Mouse (Mus musculus) CH12.LX (cell line): ENCODE data around the gene Il17c. TPM values are rescaled to one million over a fixed set of nuclear protein-coding genes. Genes with fewer than 3 reads are reported as not detected.
A peak's percentile ranks its signal among the peaks of the same experiment; 100 is the strongest.

Experiments used
- DNase-seq: peaks from one replicate; pipeline ENCODE4 v3.0.0-alpha.2; 2013; ENCODE audit errors: extremely low read depth
- H3K27ac ChIP-seq: 2 replicates; pipeline ENCODE4 v1.5.1; 2012; ENCODE audit warnings: low read depth, mild to moderate bottlenecking, control low read depth, moderate library complexity; ENCODE audit not compliant: insufficient read depth
- H3K27me3 ChIP-seq: replicated peaks from 2 replicates; pipeline ENCODE3; 2012; ENCODE audit warnings: inconsistent platforms
- H3K36me3 ChIP-seq, 2 experiments: replicated peaks in 1 of 2; 2 replicates each; pipeline versions ENCODE3 to v1.6.1; 2012; ENCODE audit warnings: inconsistent platforms in 1 of 2, low read length in 1 of 2, mild to moderate bottlenecking in 1 of 2, mixed read lengths in 1 of 2, moderate library complexity in 1 of 2; ENCODE audit not compliant: control insufficient read depth in 1 of 2, insufficient read depth in 1 of 2
- H3K4me1 ChIP-seq, 2 experiments: 2 replicates each; pipeline ENCODE4 v1.6.1; 2012; ENCODE audit warnings: inconsistent platforms in 1 of 2, moderate library complexity in 1 of 2; ENCODE audit not compliant: insufficient read depth in 2 of 2, control insufficient read depth in 1 of 2
- H3K4me2 ChIP-seq: 2 replicates; pipeline ENCODE4 v1.6.1; 2012; ENCODE audit warnings: low read depth, mild to moderate bottlenecking, control low read depth; ENCODE audit not compliant: poor library complexity, insufficient read depth, severe bottlenecking
- H3K4me3 ChIP-seq, 3 experiments: fragments of 150-350 bp in 1 of 3; sonication (generic) in 1 of 3; replicated peaks in 1 of 3; 2 replicates each; pipeline versions ENCODE3 to v1.5.1; 2011 to 2012; ENCODE audit warnings: low read depth in 2 of 3, low read length in 2 of 3, mild to moderate bottlenecking in 2 of 3, moderate library complexity in 2 of 3, control low read depth in 1 of 3, improper control_type of control experiment in 1 of 3, inconsistent platforms in 1 of 3, mixed read lengths in 1 of 3; ENCODE audit not compliant: poor library complexity in 1 of 3
- H3K79me2 ChIP-seq: replicated peaks from 2 replicates; pipeline ENCODE4 v1.6.1; 2012; ENCODE audit warnings: mild to moderate bottlenecking, moderate library complexity; ENCODE audit not compliant: control insufficient read depth, poor library complexity, insufficient read depth, severe bottlenecking; ENCODE audit errors: extremely low read depth
- H3K9ac ChIP-seq: 2 replicates; pipeline ENCODE4 v1.6.1; 2012; ENCODE audit warnings: low read depth, mild to moderate bottlenecking, control low read depth, moderate library complexity; ENCODE audit not compliant: insufficient read depth
- H3K9me3 ChIP-seq: replicated peaks from 2 replicates; pipeline ENCODE3; 2012; ENCODE audit warnings: low read length, inconsistent platforms, mixed read lengths
- EP300 ChIP-seq: IDR thresholded peaks from 2 replicates; pipeline ENCODE4 v1.6.1; 2011; ENCODE audit warnings: low read length, improper control_type of control experiment
- ETS1 ChIP-seq: conservative IDR thresholded peaks from 2 replicates; pipeline ENCODE4 v1.6.1; 2012; ENCODE audit warnings: low read depth, mild to moderate bottlenecking, inconsistent platforms, low read length, improper control_type of control experiment, moderate library complexity
- GABPA ChIP-seq: IDR thresholded peaks from 2 replicates; pipeline ENCODE4 v1.6.1; 2012; ENCODE audit warnings: low read depth, low read length, improper control_type of control experiment, inconsistent platforms; ENCODE audit not compliant: insufficient replicate concordance
- HCFC1 ChIP-seq: IDR thresholded peaks from 2 replicates; pipeline ENCODE4 v1.6.1; 2012; ENCODE audit warnings: low read depth, mild to moderate bottlenecking, inconsistent platforms, low read length, improper control_type of control experiment
- IRF4 ChIP-seq: IDR thresholded peaks from 2 replicates; pipeline ENCODE4 v1.6.1; 2014; ENCODE audit warnings: low read depth, mild to moderate bottlenecking, inconsistent platforms, low read length, improper control_type of control experiment
- JUND ChIP-seq: conservative IDR thresholded peaks from 2 replicates; pipeline ENCODE4 v1.6.1; 2011; ENCODE audit warnings: low read depth, low read length, improper control_type of control experiment
- MEF2A ChIP-seq: IDR thresholded peaks from 2 replicates; pipeline ENCODE4 v1.6.1; 2014; ENCODE audit warnings: low read depth, mild to moderate bottlenecking, inconsistent platforms, low read length, improper control_type of control experiment, borderline replicate concordance
- MYC ChIP-seq: IDR thresholded peaks from 2 replicates; pipeline ENCODE4 v1.6.1; 2011; ENCODE audit warnings: low read depth, mild to moderate bottlenecking, improper control_type of control experiment, low read length
- NRF1 ChIP-seq: IDR thresholded peaks from 2 replicates; pipeline ENCODE4 v1.6.1; 2014; ENCODE audit warnings: low read depth, mild to moderate bottlenecking, inconsistent platforms, low read length, improper control_type of control experiment, moderate library complexity
- PAX5 ChIP-seq: IDR thresholded peaks from 2 replicates; pipeline ENCODE4 v1.6.1; 2012; ENCODE audit warnings: low read length, inconsistent platforms, mixed read lengths
- TCF12 ChIP-seq: IDR thresholded peaks from 2 replicates; pipeline ENCODE4 v1.6.1; 2014; ENCODE audit warnings: low read depth, mild to moderate bottlenecking, inconsistent platforms, low read length, improper control_type of control experiment
- UBTF ChIP-seq: IDR thresholded peaks from 2 replicates; pipeline ENCODE4 v1.6.1; 2012; ENCODE audit warnings: low read depth, mild to moderate bottlenecking, inconsistent platforms, low read length, improper control_type of control experiment, moderate library complexity
- USF2 ChIP-seq: conservative IDR thresholded peaks from 2 replicates; pipeline ENCODE4 v1.6.1; 2011; ENCODE audit warnings: low read depth, low read length, improper control_type of control experiment
- ZC3H11A ChIP-seq: IDR thresholded peaks from 2 replicates; pipeline ENCODE4 v1.6.1; 2012; ENCODE audit warnings: low read depth, mild to moderate bottlenecking, inconsistent platforms, low read length, improper control_type of control experiment
- ZKSCAN1 ChIP-seq: IDR thresholded peaks from 2 replicates; pipeline ENCODE4 v1.6.1; 2012; ENCODE audit warnings: low read depth, inconsistent platforms, low read length, improper control_type of control experiment, borderline replicate concordance
- ZMIZ1 ChIP-seq: IDR thresholded peaks from 2 replicates; pipeline ENCODE4 v1.6.1; 2012; ENCODE audit warnings: low read depth, mild to moderate bottlenecking, inconsistent platforms, low read length, improper control_type of control experiment
- dilution Hi-C: fragments of 300-500 bp; cut with MboI; formaldehyde crosslinking; loops from 2 replicates; pipeline ENCODE4 v1.14.3; 2020; ENCODE audit warnings: low sequenced_read_pairs; ENCODE audit not compliant: extremely low pct_unique_long_range_greater_than_20kb, extremely low pct_ligation_motif_present
- in situ Hi-C: fragments of 300-500 bp; cut with MboI; formaldehyde crosslinking; loops from 3 replicates; pipeline ENCODE4 v1.14.3; 2019; ENCODE audit warnings: low sequenced_read_pairs, low pct_ligation_motif_present, low pct_unique_long_range_greater_than_20kb, mixed read lengths
- polyA plus RNA-seq: library from polyadenylated mRNA; unstranded; fragments of >175 nt; gene quantifications from 2 replicates; pipeline ENCODE4 v1.2.1, GENCODE M21; 2012; ENCODE audit warnings: low read depth; ENCODE audit not compliant: insufficient read length
- total RNA-seq, 2 experiments: library from RNA; depleted of rRNA; stranded (reverse); fragments of 300-350 nt in 1 of 2; fragments of >200 nt in 1 of 2; gene quantifications; 2 replicates each; pipeline ENCODE4 v1.2.3; 2012 to 2014

Il17c gene
- 0.21 TPM in 1 of 2 replicates, not detected in the other for total RNA-seq (2012; rRNA removed)
- not detected in 2 replicates for total RNA-seq (2014; rRNA removed)
- 0.33 TPM in 1 of 2 replicates, not detected in the other for polyA plus RNA-seq

- in situ Hi-C loops (no loop called here), dilution Hi-C loops (no loop called here)
- peaks cover 56 to 89% of the 10 kb centered on the region in 2 experiments for H3K36me3 ChIP-seq
- H3K4me3 ChIP-seq: no peak within 1 kb of the TSS
- no peaks in the 10 kb centered on the region for H3K27me3 ChIP-seq
- no peak within 1 kb of the TSS for H3K9ac ChIP-seq
- H3K9me3 ChIP-seq: no peaks in the 10 kb centered on the region
- H3K4me2 ChIP-seq: no peak within 1 kb of the TSS
- no peak within 1 kb of the TSS for H3K27ac ChIP-seq
- peaks cover 12 to 58% of the 10 kb centered on the region in 2 experiments for H3K4me1 ChIP-seq
- TF ChIP-seq ETS1 (no peak), MYC (no peak), JUND (no peak), IRF4 (no peak), GABPA (no peak)
- no peak for DNase-seq
- H3K79me2 ChIP-seq: no peaks in the 10 kb centered on the region
Measured at GRCm38 (mm10) chr8:122421376-122422070, at the start of gene Il17c. Il17c (plus strand) TSS chr8:122422020.

- no peaks in the 10 kb centered on the region for H3K27me3 ChIP-seq
- no peaks in the 10 kb centered on the region for H3K9me3 ChIP-seq
- H3K4me3 ChIP-seq: peak overlapping the region in 2 of 3 experiments; percentile 55 to 83
- H3K79me2 ChIP-seq: peaks cover 33% of the 10 kb centered on the region
- no peak for DNase-seq
- peak overlapping the region; percentile 82; the same call in 1 of the 2 replicates for H3K4me2 ChIP-seq
- H3K36me3 ChIP-seq: peaks cover 17 to 39% of the 10 kb centered on the region in 2 experiments
- dilution Hi-C loops (no loop called here), in situ Hi-C loops (no loop called here)
- no peak overlapping the region for H3K27ac ChIP-seq
- peak overlapping the region; percentile 82 for H3K9ac ChIP-seq
- H3K4me1 ChIP-seq: peaks cover 16 to 58% of the 10 kb centered on the region in 2 experiments
- no peak for TF ChIP-seq MEF2A
- no peak for TF ChIP-seq NRF1
- no peak for TF ChIP-seq ZC3H11A
- TF ChIP-seq ZKSCAN1: no peak
- TF ChIP-seq USF2: no peak
- no peak for TF ChIP-seq TCF12
- no peak for TF ChIP-seq IRF4
- no peak for TF ChIP-seq ZMIZ1
- TF ChIP-seq GABPA: no peak
- TF ChIP-seq UBTF: no peak
- no peak for TF ChIP-seq HCFC1
- no peak for TF ChIP-seq JUND
- no peak for TF ChIP-seq EP300
- TF ChIP-seq PAX5: no peak
Measured at GRCm38 (mm10) chr8:122375320-122375719, 46.5 kb upstream of the Il17c start.
